Mouse (Mus musculus): ENCODE data around the gene Tat.

Gene Tat

DNA sequence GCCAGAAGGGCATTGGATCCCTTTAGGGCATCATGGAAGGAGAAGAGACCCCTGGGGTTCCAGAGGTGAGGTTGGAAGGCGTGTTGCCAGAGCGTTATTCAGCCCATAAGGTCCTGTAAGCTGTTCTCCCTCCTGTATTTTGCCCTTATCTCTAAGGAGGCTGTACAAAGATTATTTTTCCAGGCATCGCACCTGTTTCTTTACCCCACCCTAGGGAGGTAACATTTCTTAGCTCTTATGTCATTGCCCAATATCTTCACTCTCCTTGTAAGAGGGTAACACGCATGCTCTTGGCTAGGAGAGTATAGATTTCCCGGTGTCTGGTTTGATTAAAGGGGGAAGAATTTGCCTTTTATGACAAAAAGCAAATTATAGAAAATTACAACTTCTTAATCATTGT, 49.4 kb downstream of the Tat start, which contains the start of gene Chst4:
Gene Chst4, minus strand, starts transcription at position 82 of the 400 bp plus-strand sequence.
- DNase-seq (ENCODE audit: low read depth, low spot score), result no peak

GRCm38 (mm10) chr8:110040509-110040908, 50.3 kb downstream of the Tat start:
- DNase-seq (ENCODE audit: low read depth, low spot score), result no peak

Measured in brain, embryonic 18.5 days (tissue).